Mouse (Mus musculus): ENCODE measurements around the gene Pla2g2e. TPM values are rescaled to one million over a fixed set of nuclear protein-coding genes. Genes with fewer than 3 reads are reported as not detected.
A peak's percentile ranks its signal among the peaks of the same experiment; 100 is the strongest.
"Not testable (repeated sequence)": the region's sequence is repeated elsewhere in the genome, so short reads cannot be mapped to it uniquely, and the experiment has no call there.

Gene Pla2g2e
- total RNA-seq, 2 experiments from 2014 or later, result not detected

DNA sequence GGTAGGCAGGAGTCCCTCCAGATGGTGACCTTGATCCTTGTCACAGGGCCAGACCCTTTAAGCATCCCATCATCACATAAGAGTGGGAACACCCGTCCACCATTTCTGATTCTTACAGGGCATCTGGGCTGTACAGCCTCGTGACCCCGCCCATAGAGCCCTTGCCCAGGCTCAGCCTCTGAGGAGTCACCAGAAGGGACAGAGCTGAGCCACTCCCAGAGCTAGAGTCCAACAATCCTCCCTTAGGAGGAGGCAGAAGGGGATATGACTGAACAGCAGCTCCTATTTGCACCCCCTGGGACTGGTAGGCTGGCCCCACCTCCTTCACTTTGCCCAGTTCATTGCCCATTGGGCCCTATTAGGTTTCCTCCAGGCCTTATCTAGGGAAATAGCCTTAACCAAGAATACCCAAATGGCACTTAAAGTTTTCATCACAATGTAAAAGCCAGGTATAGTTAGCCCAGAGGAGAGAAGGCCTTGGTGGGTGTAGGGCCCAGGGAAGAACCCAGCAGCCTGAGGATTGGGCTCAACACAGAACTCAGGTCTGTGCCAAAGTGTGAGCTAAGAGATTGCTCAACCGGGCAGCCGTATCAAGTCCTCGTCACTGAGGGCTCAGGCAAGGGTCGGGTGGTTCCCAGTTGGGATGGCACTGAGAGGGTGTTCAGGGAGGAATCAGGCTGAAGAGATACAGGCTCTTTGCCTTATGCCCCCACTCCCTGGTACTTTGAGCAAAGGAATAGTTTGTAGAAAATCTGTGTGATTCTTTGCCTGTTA, 3.3 kb downstream of the Pla2g2e start:
- no peak for ATAC-seq (replicated peaks; ENCODE audit: poor library complexity, severe bottlenecking)

DNA sequence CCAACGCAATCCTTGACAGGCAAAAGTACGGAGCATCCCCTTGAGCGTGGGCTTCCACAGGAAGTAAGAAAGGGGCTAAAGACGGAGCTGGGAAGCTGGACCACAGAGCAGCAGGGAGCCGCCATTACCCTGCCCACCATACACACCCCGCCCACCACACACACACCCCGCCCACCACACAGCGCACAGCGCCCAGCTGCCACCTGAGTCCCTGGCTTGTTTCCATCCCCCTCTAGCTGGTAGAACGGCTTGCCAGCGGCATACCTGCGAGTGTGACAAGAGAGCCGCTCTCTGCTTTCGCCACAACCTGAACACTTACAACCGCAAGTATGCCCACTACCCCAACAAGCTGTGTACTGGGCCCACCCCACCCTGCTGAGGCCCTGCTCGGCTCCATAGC, 4.4 kb downstream of the Pla2g2e start:
- ATAC-seq (replicated peaks; ENCODE audit: poor library complexity, severe bottlenecking), result no peak

DNA sequence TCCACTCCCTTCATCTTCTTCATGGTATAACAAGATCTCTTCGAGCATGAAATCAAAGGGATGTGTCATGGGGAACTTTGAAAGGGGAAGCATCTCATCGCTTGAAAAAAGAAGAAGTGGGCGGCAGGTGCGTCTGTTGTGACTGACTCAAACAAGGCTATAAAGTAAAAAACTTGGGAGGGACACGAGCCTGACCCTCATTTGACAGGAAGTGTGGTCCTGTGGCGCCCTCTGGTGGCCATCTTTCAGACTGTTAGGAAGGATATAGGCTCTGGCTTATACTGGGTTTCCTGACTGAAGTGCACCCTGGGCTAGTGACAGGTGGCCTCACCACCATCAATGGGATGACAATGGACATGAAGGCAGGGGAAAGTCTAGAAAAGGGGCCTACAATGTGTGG, 6.5 kb downstream of the Pla2g2e start:
- ATAC-seq (replicated peaks; ENCODE audit: poor library complexity, severe bottlenecking), result peak; percentile 94

DNA sequence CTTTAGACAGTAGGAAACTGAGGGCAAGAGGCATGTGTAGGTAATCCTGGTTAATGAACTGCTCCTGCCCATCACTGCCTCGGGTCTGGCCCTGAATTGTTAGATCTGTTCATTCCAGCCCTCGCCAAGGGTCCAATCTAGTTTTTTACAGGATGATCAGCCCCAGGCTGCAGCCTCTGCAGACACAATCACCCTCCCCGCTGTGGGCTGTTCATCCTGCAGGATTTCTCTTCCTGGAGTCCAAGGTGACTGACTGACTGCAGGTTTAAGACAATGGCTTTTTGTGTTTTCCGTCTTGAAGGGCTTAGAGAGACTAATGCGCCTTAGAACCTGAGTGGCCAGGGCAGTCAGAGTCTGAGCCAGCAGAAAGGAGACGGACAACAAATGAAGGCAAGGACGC, 11.4 kb downstream of the Pla2g2e start:
- ATAC-seq (replicated peaks; ENCODE audit: poor library complexity, severe bottlenecking), result no peak

DNA sequence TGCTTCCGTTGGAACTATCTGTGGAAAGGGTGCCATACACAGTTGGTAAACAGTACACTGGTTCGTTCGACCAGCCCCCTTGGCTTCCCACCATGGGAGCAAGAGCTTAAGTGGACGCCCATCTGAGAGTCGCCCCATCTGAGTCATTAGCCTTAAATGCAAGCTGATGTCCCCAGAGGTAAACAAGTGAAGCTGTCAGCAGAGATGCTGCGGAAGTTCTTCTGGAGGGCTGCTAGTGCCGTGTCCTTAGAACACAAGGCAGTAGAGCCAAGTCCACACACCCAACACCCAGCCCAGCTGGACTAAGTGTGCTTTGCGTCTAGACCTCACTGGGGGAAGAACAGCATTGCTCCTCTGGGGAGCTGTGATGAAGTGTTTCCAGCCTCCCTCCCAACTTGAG, 11.9 kb downstream of the Pla2g2e start:
- ATAC-seq (replicated peaks; ENCODE audit: poor library complexity, severe bottlenecking), result no peak

DNA sequence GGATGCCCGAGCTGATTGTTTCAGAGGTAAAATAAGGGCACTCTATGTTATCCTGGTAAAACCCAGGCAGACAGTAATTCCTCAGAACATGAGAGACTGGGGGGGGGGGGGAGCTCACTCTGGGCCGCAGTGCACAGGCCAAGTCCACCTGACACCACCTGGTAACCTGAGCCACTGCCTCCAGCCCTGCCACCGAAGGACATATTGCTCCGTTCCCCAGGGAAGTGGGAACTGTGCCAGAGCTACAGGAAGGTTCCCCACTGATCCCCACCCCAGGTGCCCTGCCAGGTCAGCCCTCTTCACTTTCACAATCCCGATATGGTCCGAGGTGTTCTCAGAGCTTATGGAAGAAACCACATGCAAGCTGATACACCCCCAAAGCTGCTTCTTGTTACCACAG, 14.9 kb downstream of the Pla2g2e start:
- no peak for ATAC-seq (replicated peaks; ENCODE audit: poor library complexity, severe bottlenecking)

DNA sequence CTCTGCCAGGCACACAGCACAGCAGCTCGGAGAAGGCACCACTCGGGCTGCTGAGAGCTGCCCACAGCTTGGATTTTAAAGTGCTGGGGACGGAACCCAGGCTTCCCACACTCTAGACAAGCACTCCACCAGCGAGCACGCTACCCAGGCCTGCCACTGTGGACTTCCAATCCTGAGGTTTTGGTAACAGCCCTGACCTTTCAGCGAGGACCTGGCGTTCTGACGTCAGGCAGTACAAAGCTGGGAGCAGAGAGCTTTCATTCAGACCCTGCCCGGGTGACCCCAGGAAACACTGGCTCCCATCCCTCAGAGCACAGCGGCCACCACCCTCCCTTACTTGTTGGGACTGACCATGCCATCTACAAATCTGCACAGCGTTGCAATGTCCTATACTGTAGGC, 16.0 kb downstream of the Pla2g2e start:
- not testable (repeated sequence) for ATAC-seq (replicated peaks; ENCODE audit: poor library complexity, severe bottlenecking)

DNA sequence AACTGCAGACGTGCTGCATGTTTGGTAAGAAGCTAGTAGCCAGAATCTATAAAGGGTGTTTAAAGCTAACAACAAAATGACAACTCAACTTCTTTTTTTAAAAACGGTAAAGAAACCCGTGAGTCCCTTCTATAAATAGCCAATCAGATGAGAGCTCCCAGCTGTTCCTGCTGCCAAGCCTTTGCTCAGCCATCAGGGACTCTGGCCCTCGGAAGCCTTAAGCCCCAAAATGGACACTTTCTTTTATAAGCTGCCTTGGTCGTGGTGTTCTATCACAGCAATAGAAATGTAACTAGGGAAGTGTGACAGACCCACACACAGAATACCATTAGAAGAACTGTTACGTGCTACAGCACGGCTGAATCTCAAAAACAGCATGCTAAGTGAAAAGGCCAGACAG, 21.6 kb downstream of the Pla2g2e start:
- ATAC-seq (replicated peaks; ENCODE audit: poor library complexity, severe bottlenecking), result no peak

DNA sequence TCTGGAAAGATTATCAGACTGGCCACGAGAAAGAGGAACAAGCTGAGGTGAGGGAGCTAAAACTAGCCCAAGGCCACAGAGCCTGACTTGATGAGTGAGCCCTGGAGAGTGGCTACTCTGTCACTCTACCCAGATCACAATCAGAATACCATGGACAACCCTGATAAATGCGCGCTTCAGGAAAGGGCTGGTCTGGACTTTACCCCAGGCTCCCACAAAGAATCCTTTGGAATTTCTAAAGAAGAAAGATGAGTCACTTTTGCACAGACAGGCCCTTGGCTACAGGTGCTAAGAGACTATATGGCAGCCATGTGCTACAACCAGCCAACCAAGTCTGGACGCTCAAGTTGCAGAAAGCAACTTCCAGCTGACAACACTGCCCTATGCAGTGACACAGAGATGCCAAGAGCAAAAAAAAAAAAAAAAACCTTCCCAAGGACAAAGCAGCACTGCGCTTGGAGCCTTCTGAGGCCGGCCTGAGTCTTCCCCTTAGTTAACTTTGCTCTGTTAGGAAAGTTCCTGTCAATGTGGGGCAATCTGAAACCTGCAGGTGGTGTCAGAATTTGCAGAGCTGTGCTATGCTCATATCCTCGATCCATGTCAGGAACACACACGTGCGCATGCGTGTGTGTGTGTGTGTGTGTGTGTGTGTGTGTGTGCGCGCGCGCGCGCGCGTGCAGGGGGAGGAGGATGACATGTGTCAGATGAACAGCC, 28.0 kb downstream of the Pla2g2e start:
- peak; percentile 86 for ATAC-seq (replicated peaks; ENCODE audit: poor library complexity, severe bottlenecking)

DNA sequence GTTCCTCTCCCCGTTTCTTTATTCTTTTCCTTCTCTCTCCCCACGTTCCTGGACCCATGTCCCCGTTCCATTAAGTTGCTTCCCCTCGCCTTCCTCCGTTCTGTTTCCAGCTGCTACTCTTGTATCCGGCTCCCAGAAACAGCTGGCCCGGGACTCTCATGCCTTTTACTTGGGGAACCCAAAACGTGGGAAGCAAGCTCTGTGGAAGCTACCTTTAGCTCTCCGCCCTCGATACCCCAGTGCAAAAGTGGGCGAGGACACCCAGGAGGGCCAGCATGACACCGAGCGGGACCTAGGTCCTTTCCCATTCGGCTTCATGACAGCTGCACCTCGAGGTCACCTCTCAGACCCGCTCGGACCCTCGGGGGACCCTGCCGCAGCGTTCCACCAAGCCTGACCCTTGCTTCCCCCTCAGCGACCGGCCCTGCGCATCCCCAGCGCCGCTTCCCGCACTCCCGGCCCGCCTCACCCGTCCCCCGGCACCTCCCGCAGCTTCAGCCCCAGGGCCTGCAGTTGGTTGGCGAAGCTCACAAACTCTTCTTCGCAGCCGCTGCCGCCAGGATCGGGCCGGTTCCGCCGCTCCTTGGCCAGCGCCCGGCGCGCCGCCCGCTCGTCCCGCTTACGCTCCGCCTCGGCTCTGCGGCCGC, 35.5 kb downstream of the Pla2g2e start:
- 0 out of 2 replicates have a peak, but pooled peaks have one; percentile 26 for ATAC-seq (replicated peaks; ENCODE audit: poor library complexity, severe bottlenecking)

DNA sequence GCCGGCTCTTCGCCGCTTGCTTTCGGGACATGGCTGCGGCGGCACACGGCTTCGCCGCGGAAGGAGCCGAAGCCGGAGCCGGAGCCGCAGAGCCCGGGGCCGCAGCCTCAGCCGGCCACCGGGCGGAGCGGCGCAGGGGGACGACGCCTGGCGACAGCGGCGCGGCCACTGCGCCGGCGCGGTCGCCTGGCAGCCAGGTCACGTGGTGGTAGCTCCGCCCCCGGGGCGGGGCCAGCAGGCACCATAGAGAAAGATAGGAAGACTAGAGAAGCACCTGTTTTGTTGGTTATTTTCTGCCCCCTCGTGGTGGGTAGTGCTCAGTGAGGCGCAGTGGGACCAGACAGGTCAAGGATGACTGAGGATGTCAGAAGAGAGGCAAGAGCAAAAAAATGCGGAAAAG, 36.1 kb downstream of the Pla2g2e start, which contains the start of gene Otud3:
Gene Otud3, minus strand, starts transcription at position 149 of the 400 bp plus-strand sequence.
- ATAC-seq (replicated peaks; ENCODE audit: poor library complexity, severe bottlenecking), result peak; percentile 95

DNA sequence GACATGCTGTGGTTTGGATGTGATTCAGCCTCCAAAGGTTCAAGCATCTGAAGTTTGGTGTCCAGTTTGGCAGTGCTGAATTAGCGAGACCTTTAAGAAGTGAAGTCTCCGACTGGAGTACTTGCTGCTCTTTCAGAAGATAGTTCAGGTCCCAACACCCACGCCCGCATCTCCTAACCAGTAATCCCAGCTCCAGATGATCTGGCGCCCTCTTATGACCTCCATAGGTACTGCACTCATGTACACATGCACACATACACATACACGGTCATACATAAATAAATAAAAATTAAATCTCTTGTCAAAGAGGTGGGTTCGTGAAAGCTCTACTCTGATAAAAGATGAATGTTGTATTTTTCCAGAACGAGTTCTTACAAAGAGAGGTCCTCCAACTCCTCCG, 39.5 kb downstream of the Pla2g2e start:
- ATAC-seq (replicated peaks; ENCODE audit: poor library complexity, severe bottlenecking), result no peak

DNA sequence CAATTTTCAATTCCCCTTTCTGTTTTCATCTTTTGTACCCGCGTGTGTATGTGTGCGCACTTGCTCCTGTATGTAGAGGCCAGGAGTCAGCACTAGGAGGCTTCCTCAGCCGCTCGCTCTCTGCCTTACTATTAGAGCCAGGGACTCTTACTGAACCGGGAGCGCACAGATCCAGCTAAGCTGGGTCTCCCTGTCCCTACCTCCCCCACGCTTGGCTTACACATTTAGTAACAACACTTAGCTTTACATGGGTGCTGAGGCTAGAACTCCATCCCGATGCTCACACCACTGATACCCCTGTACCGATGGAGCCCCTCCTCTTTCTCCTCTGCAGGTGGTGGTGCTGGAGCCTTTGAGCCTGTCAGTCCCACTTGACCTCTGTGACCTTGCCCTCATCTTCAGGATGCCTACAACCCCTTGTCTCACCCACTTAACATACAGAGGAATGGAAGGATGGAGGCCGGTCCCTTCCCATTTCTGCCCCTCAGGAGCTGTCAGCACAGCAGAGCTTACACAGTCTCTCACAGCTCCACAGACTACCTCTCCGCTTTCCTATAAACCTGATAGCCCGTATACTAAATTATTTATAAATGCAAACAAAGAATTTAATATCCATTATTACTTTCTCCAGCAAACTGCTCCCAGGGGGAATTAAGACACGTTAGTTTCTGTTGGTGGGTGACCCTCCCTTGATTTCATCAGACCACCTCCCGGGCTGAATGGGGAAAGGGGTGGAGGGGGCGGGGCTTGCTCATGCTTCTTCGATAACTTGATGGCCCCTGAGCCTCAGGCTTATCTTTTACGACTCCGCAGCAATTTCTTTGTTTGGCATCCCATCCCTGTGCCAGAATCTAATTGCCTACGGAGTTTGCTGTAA, 43.8 kb downstream of the Pla2g2e start:
- peak; percentile 28 for ATAC-seq (replicated peaks; ENCODE audit: poor library complexity, severe bottlenecking)

DNA sequence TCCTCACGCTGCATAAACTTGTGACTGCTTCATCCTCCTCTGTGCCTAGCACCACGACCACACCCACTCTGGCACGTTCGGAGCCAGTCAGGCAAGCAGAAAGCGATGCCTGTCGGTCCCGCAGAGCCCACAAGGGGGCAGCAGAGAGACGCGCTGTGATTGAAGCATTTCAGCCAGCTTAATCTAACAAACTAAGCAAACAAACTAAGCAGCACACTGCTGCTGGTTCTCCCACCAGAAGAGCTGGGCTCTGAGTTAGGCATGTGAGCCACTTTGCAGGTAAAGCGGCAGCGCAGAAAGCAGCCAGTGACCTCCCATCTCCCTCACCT, 44.4 kb downstream of the Pla2g2e start:
- peak; percentile 99 for ATAC-seq (replicated peaks; ENCODE audit: poor library complexity, severe bottlenecking)

DNA sequence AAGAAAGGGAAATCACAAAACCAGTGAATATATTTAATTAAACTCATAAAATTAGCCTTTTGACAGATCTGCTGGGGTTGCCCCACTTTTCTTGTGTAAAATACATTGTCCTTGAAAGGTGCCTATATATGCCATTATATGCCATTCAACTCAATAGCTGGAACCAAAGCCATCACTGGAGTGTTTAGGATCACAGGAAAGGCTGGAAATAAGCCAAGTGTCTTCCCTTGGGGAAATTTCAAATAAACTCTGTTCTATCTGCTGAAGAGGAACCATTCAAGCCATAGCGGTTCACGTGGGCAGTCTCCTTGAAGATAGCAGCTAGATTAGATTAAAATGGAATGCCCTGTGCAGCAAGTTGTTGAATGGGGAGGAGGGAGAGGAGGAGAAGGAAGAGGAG, 47.8 kb downstream of the Pla2g2e start:
- no peak for ATAC-seq (replicated peaks; ENCODE audit: poor library complexity, severe bottlenecking)

Other genes starting within 250 kb of the Pla2g2e start
- gene Vwa5b1, start 242.1 kb upstream of the Pla2g2e start, total RNA-seq (2014; fragmentation: Nextera tagmentation), result not detected in 2 replicates
- gene Vwa5b1, start 242.1 kb upstream of the Pla2g2e start, total RNA-seq (2017), result not detected in 2 replicates
- not detected in 2 replicates for gene Pla2g2c, start 153.2 kb upstream of the Pla2g2e start, total RNA-seq (2014; fragmentation: Nextera tagmentation)
- gene Pla2g2c, start 153.2 kb upstream of the Pla2g2e start, total RNA-seq (2017), result not detected in 2 replicates
- not detected in 2 replicates for gene Ubxn10, start 140.8 kb upstream of the Pla2g2e start, total RNA-seq (2014; fragmentation: Nextera tagmentation)
- gene Ubxn10, start 140.8 kb upstream of the Pla2g2e start, total RNA-seq (2017), result not detected in 2 replicates
- not detected in 2 replicates for gene Pla2g2f, start 120.3 kb upstream of the Pla2g2e start, total RNA-seq (2014; fragmentation: Nextera tagmentation)
- gene Pla2g2f, start 120.3 kb upstream of the Pla2g2e start, total RNA-seq (2017), result not detected in 2 replicates
- not detected in 2 replicates for gene Pla2g2d, start 102.2 kb upstream of the Pla2g2e start, total RNA-seq (2014; fragmentation: Nextera tagmentation)
- gene Pla2g2d, start 102.2 kb upstream of the Pla2g2e start, total RNA-seq (2017), result not detected in 2 replicates
- not detected in 2 replicates for gene Pla2g5, start 14.5 kb upstream of the Pla2g2e start, total RNA-seq (2014; fragmentation: Nextera tagmentation)
- gene Pla2g5, start 14.5 kb upstream of the Pla2g2e start, total RNA-seq (2017), result not detected in 2 replicates
- not detected in 2 replicates for gene Gm13030, start 4.0 kb upstream of the Pla2g2e start, total RNA-seq (2014; fragmentation: Nextera tagmentation)
- not detected in 2 replicates for gene Gm13030, start 4.0 kb upstream of the Pla2g2e start, total RNA-seq (2017)
- 3.8 and 5.7 TPM in 2 replicates for gene Otud3, start 36.0 kb downstream of the Pla2g2e start, total RNA-seq (2014; fragmentation: Nextera tagmentation)
- 3.2 and 4.7 TPM in 2 replicates for gene Otud3, start 36.0 kb downstream of the Pla2g2e start, total RNA-seq (2017)
- not detected in 2 replicates for gene Rnf186, start 89.2 kb downstream of the Pla2g2e start, total RNA-seq (2014; fragmentation: Nextera tagmentation)
- gene Rnf186, start 89.2 kb downstream of the Pla2g2e start, total RNA-seq (2017), result not detected in 2 replicates
- 18.3 and 18.6 TPM in 2 replicates for gene Tmco4, start 94.9 kb downstream of the Pla2g2e start, total RNA-seq (2014; fragmentation: Nextera tagmentation)
- gene Tmco4, start 94.9 kb downstream of the Pla2g2e start, total RNA-seq (2017), result 13.2 and 21.2 TPM in 2 replicates
- not detected in 2 replicates for gene Htr6, start 197.6 kb downstream of the Pla2g2e start, total RNA-seq (2014; fragmentation: Nextera tagmentation)
- not detected in 2 replicates for gene Htr6, start 197.6 kb downstream of the Pla2g2e start, total RNA-seq (2017)
- gene Nbl1, start 215.1 kb downstream of the Pla2g2e start, total RNA-seq (2014; fragmentation: Nextera tagmentation), result not detected in 2 replicates
- gene Nbl1, start 215.1 kb downstream of the Pla2g2e start, total RNA-seq (2017), result not detected in 2 replicates